Mouse (Mus musculus) spleen, adult 12 weeks (tissue): ENCODE data around the gene Mrgprb3.

ENCODE experiments used
- DNase-seq: peaks from one replicate; pipeline ENCODE4 v3.0.0; 2022; ENCODE audit warnings: low spot score

Mrgprb3 gene

GRCm38 (mm10) chr7:48643711-48644110 is at the start of gene Mrgprb3:
Gene Mrgprb3 (minus strand): TSS chr7:48643811.
- DNase-seq: no peak
